In genomic region chr7:133676002-133676401, GRCm38 (mm10) we compare ENCODE assay signal across 13 mouse cellular contexts. TPM values are rescaled to one million over a fixed set of nuclear protein-coding genes. Genes with fewer than 3 reads are reported as not detected.
A peak's percentile ranks its signal among the peaks of the same experiment; 100 is the strongest.
DNase-seq lines count a peak whose midpoint lies in the region; ATAC-seq and TF ChIP-seq lines count a peak whose summit lies in the region.
"Had no signal": no experiment of that assay in that cellular context is flagged by ENCODE, and none has a peak within 500 bp of the region (broad histone marks: within the 10 kb centered on the region; RNA-seq: fewer than 3 reads in every experiment).

No protein-coding gene starts in this region.

- peak; percentile 56 for TF ChIP-seq CTCF in hindbrain, postnatal 0 days (IDR thresholded peaks at IDR 0.05; ENCODE audit: low read depth)
- TF ChIP-seq CTCF in cortical plate, adult 2 months (IDR thresholded peaks at IDR 0.05; ENCODE audit: extremely low read depth, insufficient read depth, low read length): peak; percentile 31; the same call in 1 of the 2 replicates
- TF ChIP-seq CTCF in small intestine, adult 2 months (IDR thresholded peaks at IDR 0.05; ENCODE audit: extremely low read depth, insufficient read length, insufficient replicate concordance, low read depth, low read length): peak; percentile 23; the same call in 1 of the 2 replicates

- no peaks in the 10 kb centered on the region for H3K27me3 ChIP-seq in hindbrain, postnatal 0 days (ENCODE audit: insufficient read depth, low read length)
- no peaks in the 10 kb centered on the region for H3K27me3 ChIP-seq in hindbrain, embryonic 12.5 days
- H3K27me3 ChIP-seq in neural tube, embryonic 11.5 days (ENCODE audit: control insufficient read depth, insufficient read depth, low read length): no peaks in the 10 kb centered on the region
- no peaks in the 10 kb centered on the region for H3K27me3 ChIP-seq in neural tube, embryonic 15.5 days (replicated peaks)
- no peaks in the 10 kb centered on the region for H3K27me3 ChIP-seq in small intestine, adult 2 months (ENCODE audit: control insufficient read depth, insufficient read depth, low read length)
- H3K27me3 ChIP-seq: forebrain, embryonic 13.5 days; midbrain, embryonic 12.5 days had no signal

- H3K9ac ChIP-seq in hindbrain, postnatal 0 days (replicated peaks; ENCODE audit: low read length): no peak overlapping the region
- H3K9ac ChIP-seq in hindbrain, embryonic 12.5 days: no peak overlapping the region
- no peak overlapping the region for H3K9ac ChIP-seq in neural tube, embryonic 11.5 days (ENCODE audit: low read length)
- no peak overlapping the region for H3K9ac ChIP-seq in neural tube, embryonic 15.5 days (replicated peaks)
- H3K9ac ChIP-seq: forebrain, embryonic 13.5 days; midbrain, embryonic 12.5 days had no signal

- no peak overlapping the region for H3K4me2 ChIP-seq in hindbrain, postnatal 0 days (ENCODE audit: low read depth, low read length)
- H3K4me2 ChIP-seq in hindbrain, embryonic 12.5 days (replicated peaks): no peak overlapping the region
- H3K4me2 ChIP-seq in neural tube, embryonic 11.5 days (ENCODE audit: low read depth): no peak overlapping the region
- H3K4me2 ChIP-seq in neural tube, embryonic 15.5 days: no peak overlapping the region
- H3K4me2 ChIP-seq: forebrain, embryonic 13.5 days; midbrain, embryonic 12.5 days had no signal

- no peak for ATAC-seq in hindbrain, postnatal 0 days
- ATAC-seq in hindbrain, embryonic 12.5 days (ENCODE audit: low FRiP score): no peak
- ATAC-seq in neural tube, embryonic 11.5 days (ENCODE audit: insufficient read depth, low FRiP score, low TSS enrichment): no peak
- ATAC-seq in neural tube, embryonic 15.5 days (ENCODE audit: low FRiP score): no peak
- ATAC-seq: forebrain, embryonic 13.5 days had no signal

- no peaks in the 10 kb centered on the region for H3K9me3 ChIP-seq in hindbrain, postnatal 0 days (ENCODE audit: low read length)
- H3K9me3 ChIP-seq in hindbrain, embryonic 12.5 days (replicated peaks): no peaks in the 10 kb centered on the region
- no peaks in the 10 kb centered on the region for H3K9me3 ChIP-seq in neural tube, embryonic 11.5 days (ENCODE audit: control insufficient read depth, low read length)
- H3K9me3 ChIP-seq in neural tube, embryonic 15.5 days (replicated peaks): no peaks in the 10 kb centered on the region
- H3K9me3 ChIP-seq: forebrain, embryonic 13.5 days; midbrain, embryonic 12.5 days had no signal

- H3K4me1 ChIP-seq in hindbrain, postnatal 0 days (ENCODE audit: insufficient read depth, low read length): no peaks in the 10 kb centered on the region; the same call in 1 of the 2 replicates
- H3K4me1 ChIP-seq in hindbrain, embryonic 12.5 days: no peaks in the 10 kb centered on the region
- H3K4me1 ChIP-seq in neural tube, embryonic 11.5 days (ENCODE audit: control insufficient read depth, insufficient read depth, low read length): no peaks in the 10 kb centered on the region
- H3K4me1 ChIP-seq in neural tube, embryonic 15.5 days: no peaks in the 10 kb centered on the region
- H3K4me1 ChIP-seq in cortical plate, adult 2 months (ENCODE audit: control insufficient read depth, insufficient read depth, low read length): no peaks in the 10 kb centered on the region
- H3K4me1 ChIP-seq in small intestine, adult 2 months (ENCODE audit: control insufficient read depth, insufficient read depth, insufficient read length, low read length): no peaks in the 10 kb centered on the region
- H3K4me1 ChIP-seq: midbrain, embryonic 12.5 days had no signal

- TF ChIP-seq POLR2A in cortical plate, adult 2 months (IDR thresholded peaks at IDR 0.05; ENCODE audit: extremely low read depth, insufficient read depth, low read length): no peak
- no peak for TF ChIP-seq POLR2A in small intestine, adult 2 months (IDR thresholded peaks at IDR 0.05; ENCODE audit: low read depth, low read length)

- DNase-seq in hindbrain, postnatal 0 days (ENCODE audit: low spot score): peak; percentile 49
- peak; percentile 18 for DNase-seq in neural tube, embryonic 11.5 days (ENCODE audit: low spot score)
- DNase-seq in right cerebral cortex, postnatal 14 days: no peak
- DNase-seq in urinary bladder, adult 2 months (ENCODE audit: low spot score): no peak
- DNase-seq: cerebellum, adult 11 months; heart, postnatal 36 days; layer of hippocampus, postnatal 36 days had no signal

- H3K36me3 ChIP-seq in hindbrain, postnatal 0 days (ENCODE audit: insufficient read depth, low read length): peaks cover 20% of the 10 kb centered on the region; the same call in 1 of the 2 replicates
- peaks cover 34% of the 10 kb centered on the region for H3K36me3 ChIP-seq in hindbrain, embryonic 12.5 days
- H3K36me3 ChIP-seq in neural tube, embryonic 11.5 days (ENCODE audit: control insufficient read depth, insufficient read depth, low read length): 0 out of 2 replicates have a peak, but pooled peaks cover 3% of the 10 kb centered on the region
- H3K36me3 ChIP-seq in neural tube, embryonic 15.5 days: peaks cover 31% of the 10 kb centered on the region
- peaks cover 28% of the 10 kb centered on the region for H3K36me3 ChIP-seq in small intestine, adult 2 months (ENCODE audit: control insufficient read depth, insufficient read depth, low read length)

- 63% methylated on average over 9 of the region's 9 CpGs for WGBS in hindbrain, postnatal 0 days
- 65% methylated on average over 9 of the region's 9 CpGs for WGBS in hindbrain, embryonic 12.5 days
- 67% methylated on average over 9 of the region's 9 CpGs for WGBS in neural tube, embryonic 11.5 days
- WGBS in neural tube, embryonic 15.5 days: 68% methylated on average over 9 of the region's 9 CpGs
- 73% methylated on average over 9 of the region's 9 CpGs for WGBS in small intestine, adult 2 months

- no peak overlapping the region for H3K4me3 ChIP-seq in hindbrain, postnatal 0 days (ENCODE audit: low read length)
- no peak overlapping the region for H3K4me3 ChIP-seq in hindbrain, embryonic 12.5 days
- no peak overlapping the region for H3K4me3 ChIP-seq in neural tube, embryonic 11.5 days (ENCODE audit: low read depth, low read length)
- H3K4me3 ChIP-seq in neural tube, embryonic 15.5 days (replicated peaks): no peak overlapping the region
- H3K4me3 ChIP-seq in cortical plate, adult 2 months (ENCODE audit: insufficient read depth, low read length): no peak overlapping the region
- H3K4me3 ChIP-seq in small intestine, adult 2 months (ENCODE audit: low read depth, low read length): no peak overlapping the region
- H3K4me3 ChIP-seq: forebrain, embryonic 13.5 days; midbrain, embryonic 12.5 days had no signal

- no peak overlapping the region for H3K27ac ChIP-seq in hindbrain, postnatal 0 days
- H3K27ac ChIP-seq in hindbrain, embryonic 12.5 days: no peak overlapping the region
- no peak overlapping the region for H3K27ac ChIP-seq in neural tube, embryonic 11.5 days (ENCODE audit: low read depth, low read length)
- no peak overlapping the region for H3K27ac ChIP-seq in neural tube, embryonic 15.5 days (replicated peaks)
- H3K27ac ChIP-seq in cortical plate, adult 2 months (ENCODE audit: insufficient read depth, low read length): no peak overlapping the region
- H3K27ac ChIP-seq in small intestine, adult 2 months (ENCODE audit: insufficient read depth, low read depth, low read length): no peak overlapping the region
- H3K27ac ChIP-seq: forebrain, embryonic 13.5 days; midbrain, embryonic 12.5 days had no signal

RNA-seq across cellular contexts. Expression of gene Mmp21, which starts 3.9 kb away (rescaled TPM):
- 0.11 TPM in 1 of 2 replicates, not detected in the other for total RNA-seq in hindbrain, postnatal 0 days (2014; rRNA removed)
- 0.10 TPM in 1 of 2 replicates, not detected in the other for polyA plus RNA-seq in hindbrain, postnatal 0 days (2015; fragmentation: Nextera tagmentation; extraction: Ambion mirVana)
- polyA plus RNA-seq in hindbrain, embryonic 12.5 days (2016; fragmentation: Nextera tagmentation; extraction: Ambion mirVana): 0.25 TPM in 1 of 2 replicates, not detected in the other
- 0.18 TPM in 1 of 2 replicates, not detected in the other for polyA plus RNA-seq in neural tube, embryonic 11.5 days (2014; fragmentation: Nextera tagmentation; extraction: Ambion mirVana)
- not detected in 2 replicates for polyA plus RNA-seq in neural tube, embryonic 15.5 days (2015; fragmentation: Nextera tagmentation; extraction: Ambion mirVana)
- 0.15 and 0.33 TPM in 2 replicates for polyA plus RNA-seq in cortical plate, adult 2 months (2012; rRNA removed)
- not detected in 2 replicates for polyA plus RNA-seq in small intestine, adult 2 months (2012; rRNA removed)
- polyA plus RNA-seq in urinary bladder, adult 2 months (2012; rRNA removed): not detected in 2 replicates
- total RNA-seq: heart, postnatal 36 days had no signal
- polyA plus RNA-seq: midbrain, embryonic 12.5 days had no signal

RNA-seq across cellular contexts. Expression of gene Bccip, which starts 33.1 kb away (rescaled TPM):
- total RNA-seq in hindbrain, postnatal 0 days (2014; rRNA removed): 38.1 and 40.6 TPM in 2 replicates
- 105 and 109 TPM in 2 replicates for polyA plus RNA-seq in hindbrain, postnatal 0 days (2015; fragmentation: Nextera tagmentation; extraction: Ambion mirVana)
- polyA plus RNA-seq in hindbrain, embryonic 12.5 days (2016; fragmentation: Nextera tagmentation; extraction: Ambion mirVana): 136 and 143 TPM in 2 replicates
- 156 and 159 TPM in 2 replicates for polyA plus RNA-seq in neural tube, embryonic 11.5 days (2014; fragmentation: Nextera tagmentation; extraction: Ambion mirVana)
- polyA plus RNA-seq in neural tube, embryonic 15.5 days (2015; fragmentation: Nextera tagmentation; extraction: Ambion mirVana): 103 and 109 TPM in 2 replicates
- 109 and 115 TPM in 2 replicates for polyA plus RNA-seq in cortical plate, adult 2 months (2012; rRNA removed)
- 5.6 and 7.9 TPM in 2 replicates for polyA plus RNA-seq in small intestine, adult 2 months (2012; rRNA removed)
- polyA plus RNA-seq in urinary bladder, adult 2 months (2012; rRNA removed): 91.8 and 99.0 TPM in 2 replicates

RNA-seq across cellular contexts. Expression of gene Uros, which starts 33.9 kb away (rescaled TPM):
- 23.1 and 23.8 TPM in 2 replicates for total RNA-seq in hindbrain, postnatal 0 days (2014; rRNA removed)
- 35.4 and 38.2 TPM in 2 replicates for polyA plus RNA-seq in hindbrain, postnatal 0 days (2015; fragmentation: Nextera tagmentation; extraction: Ambion mirVana)
- polyA plus RNA-seq in hindbrain, embryonic 12.5 days (2016; fragmentation: Nextera tagmentation; extraction: Ambion mirVana): 37.4 and 45.1 TPM in 2 replicates
- 40.7 and 43.6 TPM in 2 replicates for polyA plus RNA-seq in neural tube, embryonic 11.5 days (2014; fragmentation: Nextera tagmentation; extraction: Ambion mirVana)
- polyA plus RNA-seq in neural tube, embryonic 15.5 days (2015; fragmentation: Nextera tagmentation; extraction: Ambion mirVana): 51.3 and 52.2 TPM in 2 replicates
- polyA plus RNA-seq in cortical plate, adult 2 months (2012; rRNA removed): 38.7 and 38.8 TPM in 2 replicates
- 6.0 and 6.7 TPM in 2 replicates for polyA plus RNA-seq in small intestine, adult 2 months (2012; rRNA removed)
- 23.3 and 32.4 TPM in 2 replicates for polyA plus RNA-seq in urinary bladder, adult 2 months (2012; rRNA removed)

RNA-seq across cellular contexts. Expression of gene Edrf1, which starts 38.7 kb away (rescaled TPM):
- total RNA-seq in hindbrain, postnatal 0 days (2014; rRNA removed): 13.5 and 20.5 TPM in 2 replicates
- polyA plus RNA-seq in hindbrain, postnatal 0 days (2015; fragmentation: Nextera tagmentation; extraction: Ambion mirVana): 8.6 and 8.7 TPM in 2 replicates
- polyA plus RNA-seq in hindbrain, embryonic 12.5 days (2016; fragmentation: Nextera tagmentation; extraction: Ambion mirVana): 34.4 and 34.6 TPM in 2 replicates
- polyA plus RNA-seq in neural tube, embryonic 11.5 days (2014; fragmentation: Nextera tagmentation; extraction: Ambion mirVana): 38.0 and 38.2 TPM in 2 replicates
- 14.5 and 17.8 TPM in 2 replicates for polyA plus RNA-seq in neural tube, embryonic 15.5 days (2015; fragmentation: Nextera tagmentation; extraction: Ambion mirVana)
- polyA plus RNA-seq in cortical plate, adult 2 months (2012; rRNA removed): 20.2 and 22.2 TPM in 2 replicates
- polyA plus RNA-seq in small intestine, adult 2 months (2012; rRNA removed): 2.5 and 5.5 TPM in 2 replicates
- 17.9 and 22.1 TPM in 2 replicates for polyA plus RNA-seq in urinary bladder, adult 2 months (2012; rRNA removed)

Comparison
In these comparisons a context has a peak if more than half of its experiments do, and no peak if none do; other contexts are left out.
1. DNase-seq: peak in hindbrain, postnatal 0 days (single experiment) and neural tube, embryonic 11.5 days (single experiment); none in right cerebral cortex, postnatal 14 days (single experiment) and urinary bladder, adult 2 months (single experiment).
2. RNA of gene Bccip, which starts 33.1 kb away (polyA plus RNA-seq): 156 to 159 TPM in neural tube, embryonic 11.5 days, 136 to 143 TPM in hindbrain, embryonic 12.5 days, 109 to 115 TPM in cortical plate, adult 2 months, 105 to 109 TPM in hindbrain, postnatal 0 days, 103 to 109 TPM in neural tube, embryonic 15.5 days and 91.8 to 99.0 TPM in urinary bladder, adult 2 months; 5.6 to 7.9 TPM in small intestine, adult 2 months; every median in the first group is over 10 times any median in the second.
3. Peak in every context shown above with its lines, with median percentiles within 50 percentile points of each other: CTCF ChIP-seq.